Mouse (Mus musculus): ENCODE data around the gene Cxcr1. TPM values are rescaled to one million over a fixed set of nuclear protein-coding genes. Genes with fewer than 3 reads are reported as not detected.

Gene Cxcr1
- polyA plus RNA-seq (2014; fragmentation: Nextera tagmentation; extraction: Ambion mirVana), result not detected in 2 replicates

DNA sequence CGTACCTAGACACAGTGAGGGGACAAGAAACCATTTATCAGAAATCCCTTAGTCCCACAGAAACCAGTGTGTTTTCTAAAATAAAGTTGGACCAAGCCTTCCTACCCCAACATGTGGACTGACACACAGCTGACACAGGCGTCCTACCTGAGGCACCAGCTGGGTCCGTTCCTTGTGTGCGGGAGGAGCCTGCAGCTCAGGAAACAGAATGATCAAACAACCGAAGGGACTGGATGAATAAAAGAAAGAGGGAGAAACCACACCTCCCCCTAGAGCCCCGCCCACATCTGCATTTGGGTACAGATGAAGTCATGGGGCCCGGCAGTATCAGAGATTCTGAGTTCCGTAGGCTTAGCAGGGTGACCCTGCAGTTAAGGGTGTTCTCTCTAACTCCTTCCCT, at the start of gene Cxcr1:
Cxcr1 (minus strand) TSS at position 187 of the 400 bp plus-strand sequence.
- Histone ChIP-seq H3K4me2 (ENCODE audit: low read depth, low read length) (no peak within 1 kb of the TSS), H3K27ac (ENCODE audit: low read depth, low read length) (no peak within 1 kb of the TSS), H3K4me1 (ENCODE audit: control insufficient read depth, insufficient read depth, low read length) (no peaks in the 10 kb centered on the region), H3K4me3 (ENCODE audit: low read depth, low read length) (no peak within 1 kb of the TSS), H3K9me3 (ENCODE audit: control insufficient read depth, low read length) (no peaks in the 10 kb centered on the region), H3K36me3 (ENCODE audit: control insufficient read depth, insufficient read depth, low read length) (no peaks in the 10 kb centered on the region), H3K9ac (replicated peaks; ENCODE audit: low read depth, low read length) (no peak within 1 kb of the TSS), H3K27me3 (ENCODE audit: control insufficient read depth, insufficient read depth, low read length) (no peaks in the 10 kb centered on the region)
- ATAC-seq (ENCODE audit: low read depth), result no peak
- WGBS, result 66% methylated on average over 8 of the region's 8 CpGs

DNA sequence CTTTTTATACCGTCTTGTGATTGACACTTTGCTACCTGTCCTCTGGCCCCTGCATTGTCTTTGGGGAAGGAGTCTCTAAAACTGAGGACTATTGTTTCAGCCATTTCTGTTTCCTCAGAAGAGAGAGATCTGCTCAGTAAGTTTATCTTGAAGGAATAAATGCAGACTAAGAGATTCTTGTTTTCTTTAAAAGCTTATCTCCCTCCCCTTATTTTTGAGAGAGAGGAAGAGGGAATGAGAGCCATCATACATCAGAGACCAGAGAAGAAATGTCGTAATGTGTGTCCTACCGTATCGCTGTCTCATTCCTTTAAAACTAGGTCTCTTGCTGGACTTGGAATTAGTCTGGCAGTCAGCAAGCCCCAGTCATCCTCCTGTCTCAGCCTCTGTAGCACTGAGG, 46.4 kb upstream of the Cxcr1 start:
- 89% methylated on average over 4 of the region's 4 CpGs for WGBS
- H3K9ac ChIP-seq (replicated peaks; ENCODE audit: low read depth, low read length), result no peak overlapping the region
- H3K9me3 ChIP-seq (ENCODE audit: control insufficient read depth, low read length), result no peaks in the 10 kb centered on the region
- peaks cover 20% of the 10 kb centered on the region for H3K4me1 ChIP-seq (ENCODE audit: control insufficient read depth, insufficient read depth, low read length)
- no peak overlapping the region for H3K27ac ChIP-seq (ENCODE audit: low read depth, low read length)
- no peaks in the 10 kb centered on the region for H3K36me3 ChIP-seq (ENCODE audit: control insufficient read depth, insufficient read depth, low read length)
- no peak for ATAC-seq (ENCODE audit: low read depth)
- no peaks in the 10 kb centered on the region for H3K27me3 ChIP-seq (ENCODE audit: control insufficient read depth, insufficient read depth, low read length)
- H3K4me3 ChIP-seq (ENCODE audit: low read depth, low read length), result no peak overlapping the region
- no peak overlapping the region for H3K4me2 ChIP-seq (ENCODE audit: low read depth, low read length)

DNA sequence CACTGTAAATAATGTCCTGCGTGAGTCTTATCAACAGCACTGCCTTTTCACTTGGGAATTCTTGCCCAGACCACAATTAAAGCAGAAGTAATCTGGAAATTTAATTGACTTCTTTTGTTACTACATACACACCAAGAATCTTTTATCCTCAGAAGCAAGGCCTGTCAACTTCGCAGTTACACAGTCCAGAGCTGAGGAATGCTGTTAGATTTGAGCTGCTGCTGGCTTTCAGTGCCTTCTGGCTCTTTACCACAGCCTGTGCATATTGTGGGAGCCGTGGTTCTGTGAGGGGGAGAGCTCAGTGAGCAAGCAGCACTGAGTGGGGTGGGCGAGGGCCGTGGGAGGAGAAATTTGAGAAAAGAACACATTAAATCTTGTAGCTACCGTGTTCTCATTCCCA, 45.9 kb upstream of the Cxcr1 start:
- H3K36me3 ChIP-seq (ENCODE audit: control insufficient read depth, insufficient read depth, low read length), result no peaks in the 10 kb centered on the region
- H3K9ac ChIP-seq (replicated peaks; ENCODE audit: low read depth, low read length), result no peak overlapping the region
- H3K27me3 ChIP-seq (ENCODE audit: control insufficient read depth, insufficient read depth, low read length), result no peaks in the 10 kb centered on the region
- H3K9me3 ChIP-seq (ENCODE audit: control insufficient read depth, low read length), result no peaks in the 10 kb centered on the region
- no peak for ATAC-seq (ENCODE audit: low read depth)
- no peak overlapping the region for H3K4me3 ChIP-seq (ENCODE audit: low read depth, low read length)
- 64% methylated on average over 6 of the region's 6 CpGs for WGBS
- no peak overlapping the region for H3K27ac ChIP-seq (ENCODE audit: low read depth, low read length)
- H3K4me2 ChIP-seq (ENCODE audit: low read depth, low read length), result no peak overlapping the region
- H3K4me1 ChIP-seq (ENCODE audit: control insufficient read depth, insufficient read depth, low read length), result peaks cover 20% of the 10 kb centered on the region

DNA sequence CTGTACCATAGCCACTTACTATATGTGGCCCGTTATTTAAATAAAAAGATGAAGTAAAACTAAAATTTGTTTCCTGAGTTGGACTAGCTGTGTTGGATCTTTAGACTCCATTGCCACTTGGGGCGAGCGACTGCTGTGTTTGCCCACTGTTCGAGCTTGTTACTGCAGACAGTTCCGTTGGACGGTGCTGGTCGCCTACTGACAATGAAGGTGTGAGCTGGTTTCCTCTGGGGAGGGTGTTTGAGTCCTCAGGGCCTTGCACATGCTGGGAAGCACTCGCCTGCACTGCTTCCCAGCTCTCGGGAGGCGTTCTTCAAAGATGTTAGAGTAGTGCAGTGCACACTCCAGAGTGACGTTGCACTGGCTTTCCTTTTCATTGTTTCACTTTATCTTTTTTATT, 45.2 kb upstream of the Cxcr1 start:
- peaks cover 20% of the 10 kb centered on the region for H3K4me1 ChIP-seq (ENCODE audit: control insufficient read depth, insufficient read depth, low read length)
- no peaks in the 10 kb centered on the region for H3K36me3 ChIP-seq (ENCODE audit: control insufficient read depth, insufficient read depth, low read length)
- H3K4me2 ChIP-seq (ENCODE audit: low read depth, low read length), result no peak overlapping the region
- WGBS, result 59% methylated on average over 11 of the region's 11 CpGs
- H3K4me3 ChIP-seq (ENCODE audit: low read depth, low read length), result no peak overlapping the region
- no peaks in the 10 kb centered on the region for H3K9me3 ChIP-seq (ENCODE audit: control insufficient read depth, low read length)
- no peaks in the 10 kb centered on the region for H3K27me3 ChIP-seq (ENCODE audit: control insufficient read depth, insufficient read depth, low read length)
- no peak overlapping the region for H3K27ac ChIP-seq (ENCODE audit: low read depth, low read length)
- ATAC-seq (ENCODE audit: low read depth), result no peak
- H3K9ac ChIP-seq (replicated peaks; ENCODE audit: low read depth, low read length), result no peak overlapping the region

DNA sequence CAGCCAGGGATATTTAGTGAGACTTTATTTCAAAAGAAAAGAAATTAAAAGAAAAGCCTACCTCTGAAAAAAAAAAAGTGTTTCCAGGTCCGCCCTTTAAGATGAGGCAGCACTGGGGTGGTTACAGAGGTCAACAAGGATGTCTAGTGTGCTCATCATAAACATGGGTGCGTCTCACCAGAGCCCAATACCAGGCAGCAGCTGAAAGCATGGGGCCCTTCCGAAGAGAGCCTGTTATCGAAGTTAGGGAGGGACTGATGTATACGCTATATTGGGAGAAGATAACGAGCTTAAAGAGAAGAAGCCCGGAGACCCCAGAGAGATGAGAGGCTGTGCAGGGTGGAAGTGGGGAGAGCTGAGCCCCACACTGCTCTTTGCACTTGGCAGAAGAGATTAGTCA, 44.7 kb upstream of the Cxcr1 start:
- Histone ChIP-seq H3K4me3 (ENCODE audit: low read depth, low read length) (no peak overlapping the region), H3K9me3 (ENCODE audit: control insufficient read depth, low read length) (no peaks in the 10 kb centered on the region), H3K27ac (ENCODE audit: low read depth, low read length) (no peak overlapping the region), H3K36me3 (ENCODE audit: control insufficient read depth, insufficient read depth, low read length) (no peaks in the 10 kb centered on the region), H3K27me3 (ENCODE audit: control insufficient read depth, insufficient read depth, low read length) (no peaks in the 10 kb centered on the region), H3K4me2 (ENCODE audit: low read depth, low read length) (no peak overlapping the region), H3K9ac (replicated peaks; ENCODE audit: low read depth, low read length) (no peak overlapping the region), H3K4me1 (ENCODE audit: control insufficient read depth, insufficient read depth, low read length) (peaks cover 20% of the 10 kb centered on the region)
- ATAC-seq (ENCODE audit: low read depth), result no peak
- 78% methylated on average over 7 of the region's 7 CpGs for WGBS

DNA sequence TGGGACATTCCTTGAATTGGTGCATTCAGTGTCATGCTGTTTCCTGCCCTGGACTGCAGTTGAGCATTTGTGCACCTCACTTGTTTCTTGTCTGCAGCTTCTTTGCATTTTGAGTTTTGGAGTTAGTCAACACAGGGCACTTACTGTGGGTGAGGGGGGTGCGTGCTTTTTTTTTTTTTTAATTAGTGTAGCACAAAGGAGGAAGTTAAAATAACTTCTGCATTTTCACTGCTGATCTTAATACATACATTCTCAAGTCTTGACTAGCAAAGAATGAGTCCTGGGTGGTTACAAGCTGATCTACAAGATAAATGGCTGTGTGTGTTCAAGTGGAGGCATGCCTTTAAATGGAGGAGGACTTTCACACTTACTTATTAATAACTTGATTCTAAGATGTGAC, 43.7 kb upstream of the Cxcr1 start:
- ATAC-seq (ENCODE audit: low read depth), result no peak
- no peak overlapping the region; the same call in 1 of the 2 replicates for H3K9ac ChIP-seq (replicated peaks; ENCODE audit: low read depth, low read length)
- peaks cover 20% of the 10 kb centered on the region for H3K4me1 ChIP-seq (ENCODE audit: control insufficient read depth, insufficient read depth, low read length)
- no peak overlapping the region for H3K27ac ChIP-seq (ENCODE audit: low read depth, low read length)
- H3K4me2 ChIP-seq (ENCODE audit: low read depth, low read length), result peak overlapping the region; percentile 69
- H3K4me3 ChIP-seq (ENCODE audit: low read depth, low read length), result peak overlapping the region; percentile 60; the same call in 1 of the 2 replicates
- H3K27me3 ChIP-seq (ENCODE audit: control insufficient read depth, insufficient read depth, low read length), result no peaks in the 10 kb centered on the region
- no peaks in the 10 kb centered on the region for H3K36me3 ChIP-seq (ENCODE audit: control insufficient read depth, insufficient read depth, low read length)
- H3K9me3 ChIP-seq (ENCODE audit: control insufficient read depth, low read length), result no peaks in the 10 kb centered on the region
- 82% methylated on average over 1 of the region's 1 CpGs for WGBS

DNA sequence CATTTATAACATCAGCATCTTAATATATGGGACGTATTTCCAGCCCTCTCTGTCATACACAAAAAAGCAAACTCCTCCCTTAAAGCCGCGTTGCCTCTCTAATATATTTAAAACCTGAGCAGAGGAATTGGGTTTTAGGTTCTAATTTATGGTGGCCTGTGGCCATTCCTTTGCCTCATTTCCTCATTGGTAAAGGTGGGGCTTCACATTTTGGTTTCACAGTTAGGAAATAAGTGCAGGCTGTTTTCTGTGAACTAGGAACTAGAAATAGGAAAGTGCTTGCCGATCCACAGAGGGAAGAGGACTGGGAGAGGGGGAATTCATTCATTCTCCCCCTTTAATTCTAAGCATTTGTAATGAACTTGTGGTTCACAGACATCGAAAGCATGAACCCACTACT, 43.2 kb upstream of the Cxcr1 start:
- Histone ChIP-seq H3K9me3 (ENCODE audit: control insufficient read depth, low read length) (no peaks in the 10 kb centered on the region), H3K4me3 (ENCODE audit: low read depth, low read length) (peak overlapping the region; percentile 60), H3K4me1 (ENCODE audit: control insufficient read depth, insufficient read depth, low read length) (peaks cover 20% of the 10 kb centered on the region), H3K36me3 (ENCODE audit: control insufficient read depth, insufficient read depth, low read length) (no peaks in the 10 kb centered on the region), H3K27ac (ENCODE audit: low read depth, low read length) (no peak overlapping the region), H3K27me3 (ENCODE audit: control insufficient read depth, insufficient read depth, low read length) (no peaks in the 10 kb centered on the region), H3K4me2 (ENCODE audit: low read depth, low read length) (peak overlapping the region; percentile 69), H3K9ac (replicated peaks; ENCODE audit: low read depth, low read length) (peak overlapping the region; percentile 74; the same call in 1 of the 2 replicates)
- 43% methylated on average over 5 of the region's 5 CpGs for WGBS
- ATAC-seq (ENCODE audit: low read depth), result no peak

DNA sequence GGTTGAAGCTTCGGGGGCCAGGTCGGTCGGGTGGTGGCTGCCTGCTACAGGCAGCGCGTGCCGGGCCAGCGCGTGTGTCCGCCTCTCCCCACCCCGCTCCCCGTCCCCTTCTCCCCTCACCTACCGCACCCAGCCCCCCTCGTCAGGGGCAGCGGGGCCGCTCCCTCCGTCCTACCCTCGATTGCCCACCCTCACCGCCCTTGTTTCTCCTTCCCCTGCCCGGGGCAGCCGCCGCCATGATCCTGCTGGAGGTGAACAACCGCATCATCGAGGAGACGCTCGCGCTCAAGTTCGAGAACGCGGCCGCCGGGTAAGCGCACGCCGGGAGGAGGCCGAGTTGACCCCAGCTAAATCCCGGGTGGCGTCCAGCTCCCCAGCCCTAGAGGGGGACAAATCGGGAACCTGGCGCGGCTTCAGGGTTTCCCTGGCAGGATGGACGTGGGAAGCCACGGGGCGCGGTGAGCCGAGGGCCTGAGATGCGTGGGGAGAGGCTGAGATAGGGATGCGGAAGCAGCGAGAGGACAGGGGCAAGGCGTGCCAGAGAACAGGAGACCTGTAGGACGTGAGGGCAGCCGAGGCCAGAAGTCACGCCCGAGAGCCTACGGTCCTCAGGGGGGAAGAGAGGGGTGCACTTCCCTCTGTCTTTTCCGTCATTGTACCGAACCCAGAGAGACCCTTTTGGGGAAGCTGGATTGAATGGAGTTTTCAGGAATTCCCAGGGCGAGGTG, 42.3 kb upstream of the Cxcr1 start:
- under 1% methylated on average over 34 of the region's 57 CpGs for WGBS
- Histone ChIP-seq H3K27me3 (ENCODE audit: control insufficient read depth, insufficient read depth, low read length) (no peaks in the 10 kb centered on the region), H3K4me2 (ENCODE audit: low read depth, low read length) (peak overlapping the region; percentile 69), H3K9ac (replicated peaks; ENCODE audit: low read depth, low read length) (peak overlapping the region; percentile 74), H3K9me3 (ENCODE audit: control insufficient read depth, low read length) (no peaks in the 10 kb centered on the region), H3K36me3 (ENCODE audit: control insufficient read depth, insufficient read depth, low read length) (no peaks in the 10 kb centered on the region), H3K4me3 (ENCODE audit: low read depth, low read length) (peak overlapping the region; percentile 60), H3K4me1 (ENCODE audit: control insufficient read depth, insufficient read depth, low read length) (peaks cover 20% of the 10 kb centered on the region), H3K27ac (ENCODE audit: low read depth, low read length) (peak overlapping the region; percentile 80)
- ATAC-seq (ENCODE audit: low read depth), result peak; percentile 78

DNA sequence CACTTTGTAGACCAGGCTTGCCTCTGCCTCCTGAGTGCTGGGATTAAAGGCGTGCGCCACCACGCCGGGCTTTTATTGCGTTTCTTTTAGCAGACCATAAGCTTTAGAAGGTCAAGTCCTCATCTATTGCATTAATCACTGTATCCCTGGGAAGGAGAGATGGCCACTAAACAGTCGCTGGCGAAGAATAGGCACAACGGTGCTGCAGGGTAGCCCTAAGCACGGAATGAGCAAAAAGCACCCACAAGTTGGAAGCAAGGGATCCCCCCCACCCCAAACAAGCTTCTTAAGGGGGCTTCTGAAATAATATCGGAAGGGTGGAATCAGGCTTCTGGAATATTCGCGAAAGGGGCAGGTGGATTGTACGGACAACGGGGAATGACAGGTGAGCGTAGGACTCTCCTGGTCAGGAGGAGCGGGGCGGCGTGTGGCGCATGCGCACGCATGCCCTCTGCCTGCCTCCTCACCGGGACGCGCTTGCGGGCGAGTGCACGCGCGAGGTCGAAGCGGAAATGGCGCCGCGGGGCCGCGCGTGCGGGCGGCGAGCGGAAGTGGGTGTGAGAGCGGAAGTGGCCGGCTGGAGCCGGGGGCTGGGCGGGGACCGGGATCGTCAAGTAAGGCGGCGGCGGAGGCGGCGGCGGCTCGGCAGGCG, 41.6 kb upstream of the Cxcr1 start, which contains the start of gene Arpc2:
Arpc2 (plus strand) TSS at position 147 of the 652 bp plus-strand sequence.
- Histone ChIP-seq H3K27me3 (ENCODE audit: control insufficient read depth, insufficient read depth, low read length) (no peaks in the 10 kb centered on the region), H3K4me2 (ENCODE audit: low read depth, low read length) (peak within 1 kb of the TSS; percentile 69), H3K4me3 (ENCODE audit: low read depth, low read length) (peak within 1 kb of the TSS; percentile 60), H3K4me1 (ENCODE audit: control insufficient read depth, insufficient read depth, low read length) (peaks cover 20% of the 10 kb centered on the region), H3K27ac (ENCODE audit: low read depth, low read length) (peak within 1 kb of the TSS; percentile 80), H3K9me3 (ENCODE audit: control insufficient read depth, low read length) (no peaks in the 10 kb centered on the region), H3K9ac (replicated peaks; ENCODE audit: low read depth, low read length) (peak within 1 kb of the TSS; percentile 74), H3K36me3 (ENCODE audit: control insufficient read depth, insufficient read depth, low read length) (no peaks in the 10 kb centered on the region)
- ATAC-seq (ENCODE audit: low read depth), result peak; percentile 93
- WGBS, result 1% methylated on average over 40 of the region's 55 CpGs

All from neural tube, embryonic 14.5 days (tissue).